Mouse (Mus musculus) ovary, postnatal 36 days (tissue): ENCODE data around the gene Spsb2.
A peak's percentile ranks its signal among the peaks of the same experiment; 100 is the strongest.
"Not testable (repeated sequence)": the region's sequence is repeated elsewhere in the genome, so short reads cannot be mapped to it uniquely, and the experiment has no call there.

ENCODE experiments used
- DNase-seq: peaks from one replicate; pipeline ENCODE4 v3.0.0; 2022; ENCODE audit warnings: low spot score, mixed read lengths

Gene Spsb2

DNA sequence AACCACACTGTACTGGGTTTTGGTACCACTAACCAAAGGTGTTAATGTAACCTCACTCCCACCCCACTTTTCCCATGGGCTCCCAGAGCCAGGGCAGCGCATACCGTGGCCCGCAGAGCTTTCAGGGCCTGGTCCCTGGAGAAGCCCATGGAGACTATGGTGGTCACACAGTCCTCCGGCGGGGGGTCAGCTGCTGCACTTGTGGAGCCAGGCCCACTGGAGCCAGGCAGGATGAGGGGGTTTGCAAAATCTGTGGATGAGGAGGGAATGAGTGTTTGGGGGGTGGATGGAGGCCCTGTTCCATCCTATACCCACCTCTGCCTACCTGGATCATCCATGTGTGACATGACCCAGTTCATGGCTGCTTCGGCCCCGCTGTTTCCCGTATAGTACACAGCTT is 9.1 kb downstream of the Spsb2 start:
- no peak for DNase-seq

DNA sequence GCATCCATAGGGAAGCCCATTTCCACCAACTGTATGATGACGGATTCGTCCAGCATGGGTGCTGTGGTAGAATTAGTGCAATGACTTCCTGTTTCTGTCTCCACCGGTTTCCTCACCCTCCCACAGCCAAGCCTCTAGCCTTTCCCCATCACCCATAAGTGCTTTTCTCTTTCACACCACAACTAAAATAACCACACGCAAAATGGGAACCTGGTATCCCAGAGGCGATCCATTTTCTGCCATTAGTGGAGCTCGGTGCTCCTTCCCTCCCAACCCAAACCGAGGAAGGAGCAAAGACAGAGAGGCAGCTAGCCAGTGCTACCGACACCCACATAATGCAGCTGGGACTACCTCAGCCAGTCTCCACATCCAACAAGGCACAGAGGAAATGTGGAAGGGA is 9.5 kb downstream of the Spsb2 start:
- no peak for DNase-seq

- DNase-seq, result no peak
Observed at GRCm38 (mm10) chr6:124820891-124821290, 12.4 kb downstream of the Spsb2 start.

DNA sequence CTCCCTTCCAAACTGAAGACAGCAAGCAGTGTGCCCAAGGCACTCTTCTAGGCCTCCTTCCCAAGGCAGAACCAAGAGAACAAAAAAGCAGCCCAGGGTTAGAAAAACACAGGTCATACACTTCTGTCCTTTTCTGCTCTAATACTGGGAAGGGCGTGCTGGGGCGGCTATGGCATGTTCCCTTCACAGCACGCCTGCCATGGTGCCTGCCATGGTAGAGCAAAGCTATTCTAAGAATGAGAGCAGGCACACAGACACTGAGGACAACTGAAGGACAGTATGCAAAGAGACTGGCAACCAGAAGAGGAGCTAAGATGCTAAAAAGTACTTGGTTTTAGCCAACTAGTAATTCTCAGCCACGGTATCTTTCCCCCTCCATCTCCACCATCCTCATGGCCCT is 13.6 kb downstream of the Spsb2 start:
- no peak for DNase-seq

GRCm38 (mm10) chr6:124828101-124828592 is 19.7 kb downstream of the Spsb2 start:
- peak; percentile 45 for DNase-seq

DNA sequence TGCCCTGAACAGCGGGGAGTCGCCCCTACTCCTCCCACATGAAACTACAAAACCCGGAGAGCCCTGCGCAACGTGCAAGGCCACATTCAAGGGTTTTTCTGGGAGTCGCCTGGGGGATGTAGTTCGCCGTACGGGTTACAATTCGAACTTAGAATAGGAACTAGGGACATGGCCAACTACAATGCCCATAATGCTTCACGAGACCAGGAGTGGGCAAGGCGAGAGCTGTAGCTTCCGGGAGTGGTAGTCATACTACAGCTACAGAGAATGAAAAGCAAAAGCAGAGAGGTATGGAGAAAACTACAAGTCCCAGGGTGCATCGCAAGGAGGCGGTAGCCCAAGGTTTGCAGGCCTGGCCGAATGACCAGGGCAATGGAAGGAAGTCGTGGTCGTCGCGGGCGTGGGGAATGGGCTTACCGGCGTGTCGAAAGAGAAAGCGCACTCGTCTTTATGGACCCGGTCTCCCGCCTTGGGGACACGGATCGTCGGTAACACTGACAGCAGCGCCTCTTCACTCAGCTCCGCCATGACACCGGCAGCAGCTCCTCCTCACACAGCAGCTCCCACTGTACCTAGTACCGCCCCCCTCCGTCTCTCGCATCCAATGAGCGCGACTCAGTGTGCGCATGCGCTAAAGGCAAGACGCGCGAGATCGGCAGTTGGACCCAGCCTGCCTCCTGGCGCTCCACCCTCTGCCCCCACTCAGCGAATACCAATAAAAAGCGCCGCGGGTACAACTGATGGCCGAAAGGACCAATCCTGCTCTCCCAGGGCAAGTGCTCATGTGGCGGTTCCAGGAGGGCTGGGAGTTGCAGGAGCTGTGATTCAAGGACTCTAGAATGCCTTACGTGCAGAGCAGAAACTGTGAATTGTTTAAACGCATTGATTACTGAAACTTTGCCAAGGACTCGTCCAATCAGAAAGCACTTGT is 20.7 kb downstream of the Spsb2 start, which contains the start of the genes Usp5 and Cdca3:
Usp5 (minus strand) TSS at position 617 of the 931 bp plus-strand sequence.
Cdca3 (plus strand) TSS at position 680 of the 931 bp plus-strand sequence.
- peak; percentile 97 for DNase-seq

DNA sequence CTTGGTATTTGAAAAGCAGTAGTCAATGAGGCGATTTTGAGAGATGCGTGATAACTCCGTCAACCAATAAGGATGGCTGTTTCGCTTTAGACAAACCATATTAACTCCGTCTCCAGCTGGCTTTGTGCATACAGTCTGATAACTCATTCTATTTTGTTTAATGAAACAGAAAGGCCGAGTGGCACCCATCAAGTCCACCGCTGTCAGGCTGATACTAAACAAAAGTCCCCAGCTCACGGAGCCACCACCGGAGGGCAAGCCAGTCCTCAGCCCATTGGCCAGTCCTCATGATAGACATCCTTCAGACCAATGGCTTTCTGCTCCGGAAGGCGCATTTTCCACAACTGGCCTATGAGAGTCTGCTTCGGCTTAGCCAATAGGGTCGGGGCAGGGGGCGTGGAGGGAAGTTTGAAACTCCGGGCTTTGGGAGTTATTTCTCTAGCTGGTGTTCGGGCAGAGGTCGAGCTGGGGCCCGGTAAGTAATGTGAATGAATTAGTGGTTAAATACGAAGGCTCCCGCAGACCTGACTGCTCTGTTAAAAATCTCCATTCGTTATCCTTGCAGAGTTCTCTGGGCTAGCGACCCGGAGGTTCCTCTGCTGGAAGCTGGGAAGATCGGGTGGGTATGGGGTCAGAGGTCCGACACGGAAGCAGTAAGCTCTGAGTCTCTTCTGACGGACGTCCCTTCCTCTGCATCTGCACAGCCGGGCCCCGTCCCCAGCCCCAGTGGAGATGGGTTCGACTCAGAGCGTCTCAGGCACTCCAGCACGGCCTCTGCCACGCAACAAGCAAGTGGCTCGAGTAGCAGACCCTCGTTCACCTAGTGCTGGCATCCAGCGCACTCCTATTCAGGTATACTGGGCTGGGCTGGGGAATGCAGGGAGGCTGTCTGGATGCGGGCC is 21.6 kb downstream of the Spsb2 start:
- DNase-seq, result peak; percentile 85

- DNase-seq, result not testable (repeated sequence)
Observed at GRCm38 (mm10) chr6:124831199-124831598, 22.7 kb downstream of the Spsb2 start.

DNA sequence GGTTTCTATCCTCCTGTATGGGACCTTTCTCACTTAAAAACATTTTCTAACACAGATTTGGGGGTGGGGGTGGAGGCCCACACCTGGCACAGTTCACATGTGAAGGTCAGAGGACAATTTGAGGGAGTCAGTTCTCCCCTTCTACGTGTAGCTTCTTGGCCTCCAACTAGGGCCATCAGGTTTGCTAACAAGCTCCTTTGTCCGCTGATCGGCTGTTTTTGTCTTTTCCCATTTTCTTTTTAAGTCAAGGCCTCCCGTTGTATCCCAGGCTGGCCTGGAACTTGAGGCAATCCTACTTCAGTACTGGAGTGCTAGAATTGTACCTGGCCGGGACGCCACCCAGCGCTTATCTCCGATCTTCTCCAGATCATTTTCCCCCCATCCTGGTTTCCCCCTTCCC is 23.2 kb downstream of the Spsb2 start:
- no peak for DNase-seq

- no peak for DNase-seq
Observed at GRCm38 (mm10) chr6:124834512-124835081, 26.1 kb downstream of the Spsb2 start.

DNA sequence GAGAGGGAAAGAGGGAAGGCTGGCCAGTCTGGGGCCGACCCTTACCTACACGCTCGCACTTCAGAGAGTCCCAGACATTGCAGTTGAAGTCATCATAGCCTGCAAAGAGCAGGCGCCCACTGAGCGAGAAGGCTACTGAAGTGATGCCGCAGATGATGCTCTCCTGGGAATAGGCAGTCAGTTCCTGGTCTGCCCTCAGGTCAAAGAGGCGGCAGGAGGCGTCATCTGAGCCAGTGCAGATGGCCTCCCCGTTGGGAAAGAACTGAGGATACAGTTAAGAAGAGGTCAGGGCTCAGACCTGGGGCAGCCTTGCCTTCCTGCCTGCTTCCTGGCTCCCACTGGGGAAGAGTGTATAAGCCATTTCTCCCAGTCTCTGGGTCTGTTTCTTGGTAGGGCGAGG is 27.1 kb downstream of the Spsb2 start:
- DNase-seq, result no peak

GRCm38 (mm10) chr6:124836411-124836810 is 27.9 kb downstream of the Spsb2 start:
- DNase-seq, result no peak

GRCm38 (mm10) chr6:124839805-124840204 is 31.3 kb downstream of the Spsb2 start:
- no peak for DNase-seq

GRCm38 (mm10) chr6:124840241-124841167 is 32.0 kb downstream of the Spsb2 start, which contains the start of gene Gnb3:
Gene Gnb3, minus strand, starts transcription at chr6:124840275.
- no peak for DNase-seq

GRCm38 (mm10) chr6:124847305-124847704 is 38.8 kb downstream of the Spsb2 start:
- DNase-seq, result peak; percentile 83

DNA sequence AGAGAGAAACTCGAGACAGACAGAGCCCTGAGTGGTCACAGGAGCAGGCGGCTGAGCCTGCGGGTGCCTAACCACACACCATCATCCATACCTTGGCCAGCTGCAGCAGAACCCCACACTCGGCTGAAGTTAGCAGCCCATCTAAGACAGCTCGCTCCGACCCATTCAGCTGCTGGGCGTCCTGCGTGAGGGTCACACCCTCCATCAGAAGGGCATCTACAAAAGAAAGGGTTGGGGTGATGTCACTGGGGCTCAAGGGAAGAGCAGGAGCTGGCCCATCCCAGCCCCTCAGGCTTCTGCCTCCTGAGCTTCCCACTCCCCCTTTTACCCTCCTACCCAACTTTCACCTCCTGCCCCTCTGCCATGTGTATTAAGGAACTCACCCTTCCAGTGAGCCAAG is 42.1 kb downstream of the Spsb2 start:
- DNase-seq, result no peak

DNA sequence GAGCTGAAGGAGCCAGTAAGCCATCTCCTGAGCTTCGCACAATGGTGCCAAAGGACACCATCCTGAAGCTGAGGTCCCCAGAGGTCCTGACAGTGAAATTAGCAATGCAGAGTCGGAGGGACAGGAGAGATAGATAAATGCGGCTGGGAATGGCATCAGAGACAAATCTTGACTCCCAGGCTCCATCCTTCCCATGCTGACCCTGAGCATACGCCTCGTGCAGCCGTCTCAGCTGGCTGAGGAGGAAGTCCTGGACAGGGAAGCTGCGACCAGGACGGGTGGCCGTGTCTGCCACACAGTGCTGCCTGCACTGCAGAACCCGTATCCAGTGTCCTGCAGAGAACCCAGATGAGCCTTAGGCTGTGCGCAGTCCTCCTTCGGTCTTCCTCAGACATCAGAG is 46.2 kb downstream of the Spsb2 start:
- no peak for DNase-seq

- no peak for DNase-seq
Observed at GRCm38 (mm10) chr6:124856321-124856720, 47.9 kb downstream of the Spsb2 start.

- peak; percentile 81 for DNase-seq
Observed at GRCm38 (mm10) chr6:124856916-124857839, 48.7 kb downstream of the Spsb2 start, which contains the start of gene P3h3. Gene P3h3, minus strand, starts transcription at chr6:124857752.
